Mouse (Mus musculus): ENCODE measurements around the gene Hdac7.
A peak's percentile ranks its signal among the peaks of the same experiment; 100 is the strongest.

Hdac7 gene

DNA sequence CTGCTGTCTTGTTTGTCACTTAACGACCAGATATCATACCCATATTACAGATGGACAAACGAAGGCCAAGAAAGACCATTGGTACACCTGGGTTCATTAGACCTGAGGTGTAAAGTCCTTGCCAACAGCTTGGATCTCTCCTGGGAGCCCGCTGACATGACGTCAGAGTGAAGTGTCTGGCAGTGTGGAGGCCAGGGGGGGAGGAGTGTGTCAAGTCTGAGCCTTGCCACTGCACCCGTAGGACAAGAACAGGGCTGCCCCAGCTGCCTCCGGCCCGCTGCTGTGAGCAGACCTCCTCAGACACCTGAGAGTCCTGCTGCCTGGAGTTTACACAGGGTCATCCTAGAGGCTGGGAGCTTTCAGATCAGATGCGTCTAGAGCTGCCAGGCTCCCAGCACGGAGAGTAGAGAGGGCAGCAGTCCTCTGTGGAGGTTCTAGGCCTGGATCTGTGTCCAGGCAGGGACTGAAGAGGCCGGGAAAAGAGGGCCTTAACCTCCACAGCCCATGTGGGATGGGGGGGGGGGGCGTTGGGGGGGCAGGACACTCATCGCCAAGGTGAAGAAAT is 100.3 kb downstream of the Hdac7 start:
- DNase-seq = peak in 1 of 2 experiments; percentile 40

- DNase-seq = no peak
These were observed 101.1 kb downstream of the Hdac7 start for GRCm38 (mm10) chr15:97743210-97743609.
